In genomic region chr19:42904726-42905125, GRCm38 (mm10) we compare ENCODE assay signal across 11 mouse cellular contexts.
DNase-seq lines count a peak whose midpoint lies in the region; ATAC-seq and TF ChIP-seq lines count a peak whose summit lies in the region.
"Had no signal": no experiment of that assay in that cellular context is flagged by ENCODE, and none has a peak within 500 bp of the region (broad histone marks: within the 10 kb centered on the region; RNA-seq: fewer than 3 reads in every experiment).

No protein-coding gene starts in this region.

- no peak overlapping the region for H3K27ac ChIP-seq in heart, embryonic 14.5 days (replicated peaks in 1 of 2; ENCODE audit: control insufficient read depth in 1 of 2, insufficient read depth in 1 of 2, low read depth in 2 of 2, low read length in 2 of 2)
- H3K27ac ChIP-seq in embryonic facial prominence, embryonic 11.5 days (replicated peaks; ENCODE audit: low read depth, low read length) = no peak overlapping the region
- no peak overlapping the region for H3K27ac ChIP-seq in intestine, postnatal 0 days (ENCODE audit: low read depth, low read length)
- no peak overlapping the region for H3K27ac ChIP-seq in midbrain, postnatal 0 days (ENCODE audit: low read depth, low read length)

- H3K9ac ChIP-seq in heart, embryonic 14.5 days (ENCODE audit: low read length) = no peak overlapping the region
- H3K9ac ChIP-seq in embryonic facial prominence, embryonic 11.5 days (replicated peaks; ENCODE audit: low read length) = no peak overlapping the region
- H3K9ac ChIP-seq in intestine, postnatal 0 days (ENCODE audit: low read depth, low read length) = no peak overlapping the region
- no peak overlapping the region for H3K9ac ChIP-seq in midbrain, postnatal 0 days (replicated peaks; ENCODE audit: low read length, poor library complexity, severe bottlenecking)

- TF ChIP-seq CTCF in intestine, postnatal 0 days (IDR thresholded peaks at IDR 0.05; ENCODE audit: low read depth) = no peak
- no peak for TF ChIP-seq CTCF in midbrain, postnatal 0 days (IDR thresholded peaks at IDR 0.05)

- 27% methylated on average over 7 of the region's 7 CpGs for WGBS in heart, embryonic 14.5 days
- WGBS in embryonic facial prominence, embryonic 11.5 days = 52% methylated on average over 7 of the region's 7 CpGs
- WGBS in intestine, postnatal 0 days = 27% methylated on average over 7 of the region's 7 CpGs
- 49% methylated on average over 7 of the region's 7 CpGs for WGBS in midbrain, postnatal 0 days

- no peak overlapping the region for H3K4me3 ChIP-seq in heart, embryonic 14.5 days (ENCODE audit: control insufficient read depth in 1 of 2, insufficient read depth in 1 of 2, low read depth in 1 of 2, low read length in 2 of 2)
- no peak overlapping the region for H3K4me3 ChIP-seq in embryonic facial prominence, embryonic 11.5 days (ENCODE audit: low read depth, low read length)
- H3K4me3 ChIP-seq in intestine, postnatal 0 days (ENCODE audit: low read depth, low read length) = no peak overlapping the region
- H3K4me3 ChIP-seq in midbrain, postnatal 0 days (ENCODE audit: low read depth, low read length) = no peak overlapping the region
- H3K4me3 ChIP-seq: myocyte had no signal

- no peak for DNase-seq in heart, adult 18-20 months
- no peak for DNase-seq in embryonic facial prominence, embryonic 11.5 days (ENCODE audit: low spot score)
- DNase-seq in midbrain, postnatal 0 days (ENCODE audit: low spot score) = peak; percentile 27
- no peak for DNase-seq in cerebellum, adult 8-10 months
- DNase-seq in cerebellum, postnatal 25 days = no peak
- DNase-seq: thymus, postnatal 14 days had no signal

- H3K4me2 ChIP-seq in heart, embryonic 14.5 days (ENCODE audit: low read length) = peak overlapping the region; percentile 4; the same call in 1 of the 2 replicates
- H3K4me2 ChIP-seq in embryonic facial prominence, embryonic 11.5 days (ENCODE audit: low read depth, low read length) = no peak overlapping the region
- H3K4me2 ChIP-seq in intestine, postnatal 0 days (replicated peaks; ENCODE audit: low read depth) = no peak overlapping the region
- peak overlapping the region; percentile 10; the same call in 1 of the 2 replicates for H3K4me2 ChIP-seq in midbrain, postnatal 0 days (ENCODE audit: low read depth, low read length, poor library complexity, severe bottlenecking)
- H3K4me2 ChIP-seq: liver, embryonic 11.5 days had no signal

- ATAC-seq in heart, embryonic 14.5 days (ENCODE audit: insufficient number of reproducible peaks, insufficient read depth, low FRiP score, low read depth) = no peak
- 0 out of 2 replicates have a peak, but pooled peaks have one; percentile 52 for ATAC-seq in embryonic facial prominence, embryonic 11.5 days (replicated peaks; ENCODE audit: insufficient number of reproducible peaks, low FRiP score, low TSS enrichment, low read depth)
- 0 out of 2 replicates have a peak, but pooled peaks have one; percentile 13 for ATAC-seq in intestine, postnatal 0 days
- no peak for ATAC-seq in midbrain, postnatal 0 days (ENCODE audit: low FRiP score)
- no peak for ATAC-seq in activated CD4-positive, CD25-positive, alpha-beta regulatory T cell, adult 4 months

- H3K36me3 ChIP-seq in heart, embryonic 14.5 days (ENCODE audit: control insufficient read depth, insufficient read depth, low read length) = no peaks in the 10 kb centered on the region
- no peaks in the 10 kb centered on the region for H3K36me3 ChIP-seq in embryonic facial prominence, embryonic 11.5 days (replicated peaks; ENCODE audit: control insufficient read depth, insufficient read depth, low read depth, low read length)
- no peaks in the 10 kb centered on the region for H3K36me3 ChIP-seq in intestine, postnatal 0 days (ENCODE audit: control insufficient read depth, insufficient read depth)
- H3K36me3 ChIP-seq in midbrain, postnatal 0 days (ENCODE audit: insufficient read depth, low read length) = no peaks in the 10 kb centered on the region

- H3K9me3 ChIP-seq in heart, embryonic 14.5 days (ENCODE audit: control insufficient read depth, low read length) = no peaks in the 10 kb centered on the region
- no peaks in the 10 kb centered on the region for H3K9me3 ChIP-seq in embryonic facial prominence, embryonic 11.5 days (replicated peaks; ENCODE audit: control insufficient read depth, low read length)
- H3K9me3 ChIP-seq in intestine, postnatal 0 days (ENCODE audit: control insufficient read depth) = no peaks in the 10 kb centered on the region
- H3K9me3 ChIP-seq in midbrain, postnatal 0 days (ENCODE audit: low read length) = no peaks in the 10 kb centered on the region

- peaks cover 3 to 4% of the 10 kb centered on the region in 2 experiments; a peak in 2 of 4 replicates for H3K4me1 ChIP-seq in heart, embryonic 14.5 days (ENCODE audit: control insufficient read depth in 2 of 2, insufficient read depth in 2 of 2, low read length in 2 of 2)
- H3K4me1 ChIP-seq in embryonic facial prominence, embryonic 11.5 days (ENCODE audit: control insufficient read depth, insufficient read depth, low read length) = no peaks in the 10 kb centered on the region
- H3K4me1 ChIP-seq in intestine, postnatal 0 days (replicated peaks; ENCODE audit: control insufficient read depth, insufficient read depth, low read length) = no peaks in the 10 kb centered on the region
- peaks cover 14% of the 10 kb centered on the region; the same call in 1 of the 2 replicates for H3K4me1 ChIP-seq in midbrain, postnatal 0 days (ENCODE audit: insufficient read depth, low read length)

- no peaks in the 10 kb centered on the region for H3K27me3 ChIP-seq in heart, embryonic 14.5 days (ENCODE audit: control insufficient read depth, insufficient read depth, low read length)
- H3K27me3 ChIP-seq in embryonic facial prominence, embryonic 11.5 days (ENCODE audit: control insufficient read depth, insufficient read depth, low read length) = no peaks in the 10 kb centered on the region
- no peaks in the 10 kb centered on the region for H3K27me3 ChIP-seq in intestine, postnatal 0 days (replicated peaks; ENCODE audit: control insufficient read depth, insufficient read depth, low read length)
- H3K27me3 ChIP-seq in midbrain, postnatal 0 days (ENCODE audit: insufficient read depth, low read length) = no peaks in the 10 kb centered on the region

Comparison
In these comparisons a context has a peak if more than half of its experiments do, and no peak if none do; other contexts are left out.
1. ATAC-seq: peak in embryonic facial prominence, embryonic 11.5 days (single experiment) and intestine, postnatal 0 days (single experiment); none in heart, embryonic 14.5 days (single experiment), midbrain, postnatal 0 days (single experiment) and activated CD4-positive, CD25-positive, alpha-beta regulatory T cell, adult 4 months (single experiment).
2. H3K4me2 ChIP-seq: peak in heart, embryonic 14.5 days (single experiment) and midbrain, postnatal 0 days (single experiment); none in embryonic facial prominence, embryonic 11.5 days (single experiment) and intestine, postnatal 0 days (single experiment).